Mouse (Mus musculus) small intestine, adult 2 months (tissue): ENCODE data around the gene Spg7. TPM values are rescaled to one million over a fixed set of nuclear protein-coding genes. Genes with fewer than 3 reads are reported as not detected.
"Not testable (repeated sequence)": the region's sequence is repeated elsewhere in the genome, so short reads cannot be mapped to it uniquely, and the experiment has no call there.

Experiments used
- H3K27ac ChIP-seq: fragments of 200-500 bp; 2 replicates; pipeline ENCODE4 v1.5.1; 2012; ENCODE audit warnings: low read depth, low read length, control low read depth, inconsistent platforms; ENCODE audit not compliant: insufficient read depth
- H3K27me3 ChIP-seq: fragments of 200-500 bp; 2 replicates; pipeline ENCODE4 v1.6.1; 2012; ENCODE audit warnings: mild to moderate bottlenecking, moderate library complexity, low read length, inconsistent platforms; ENCODE audit not compliant: control insufficient read depth, insufficient read depth
- H3K36me3 ChIP-seq: fragments of 200-500 bp; 2 replicates; pipeline ENCODE4 v1.6.1; 2012; ENCODE audit warnings: mild to moderate bottlenecking, low read length, control low read depth, inconsistent platforms; ENCODE audit not compliant: control insufficient read depth, insufficient read depth
- H3K4me1 ChIP-seq: fragments of 200-500 bp; 2 replicates; pipeline ENCODE4 v1.6.1; 2012; ENCODE audit warnings: low read length, inconsistent platforms, mixed read lengths; ENCODE audit not compliant: control insufficient read depth, insufficient read depth, insufficient read length
- H3K4me3 ChIP-seq: fragments of 200-500 bp; 2 replicates; pipeline ENCODE4 v1.5.1; 2012; ENCODE audit warnings: low read depth, mild to moderate bottlenecking, control low read depth, inconsistent platforms, low read length, moderate library complexity
- CTCF ChIP-seq: fragments of 200-500 bp; IDR thresholded peaks from 2 replicates; pipeline ENCODE4 v1.5.1; 2012; ENCODE audit warnings: low read depth, mild to moderate bottlenecking, control low read depth, inconsistent platforms, low read length, moderate library complexity, mixed read lengths; ENCODE audit not compliant: insufficient replicate concordance, insufficient read length; ENCODE audit errors: extremely low read depth
- POLR2A ChIP-seq: fragments of 200-500 bp; IDR thresholded peaks from 2 replicates; pipeline ENCODE4 v1.6.1; 2012; ENCODE audit warnings: low read depth, mild to moderate bottlenecking, control low read depth, inconsistent platforms, low read length, moderate library complexity
- WGBS: fragments of 180-500 bp; shearing (Covaris S2); methylation state at CpG from one replicate; pipeline ENCODE4 v1.1.7; 2018; 5-methylcytosine and 5-hydroxymethylcytosine counted together
- polyA plus RNA-seq: library from polyadenylated mRNA; depleted of rRNA; stranded (reverse); fragments of >200 nt; gene quantifications from 2 replicates; pipeline ENCODE4 v1.2.3, GENCODE M21; 2012

Spg7 gene
- polyA plus RNA-seq, 1 experiment: 132 TPM

DNA sequence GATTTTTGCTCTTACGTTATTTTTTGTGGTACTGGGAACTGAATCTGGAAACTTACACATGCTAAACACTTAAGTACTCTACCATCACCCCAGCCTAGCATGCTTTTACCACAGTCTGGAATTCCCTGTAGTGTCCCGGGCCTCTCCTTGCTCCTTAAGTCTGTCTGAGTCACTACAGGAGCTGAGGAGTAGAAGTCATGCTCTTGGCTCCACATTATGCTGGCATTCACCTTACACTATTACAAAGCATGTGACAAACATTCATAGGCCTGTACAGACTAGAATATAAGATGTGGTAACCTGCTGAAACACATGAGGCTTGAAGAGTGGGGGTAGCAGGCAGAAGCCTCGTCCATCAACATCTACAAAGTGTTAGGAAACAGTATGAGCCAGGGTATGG lies 40.0 kb upstream of the Spg7 start:
- peaks cover 35% of the 10 kb centered on the region; the same call in 1 of the 2 replicates for H3K4me1 ChIP-seq
- H3K27me3 ChIP-seq: no peaks in the 10 kb centered on the region
- TF ChIP-seq POLR2A (no peak), CTCF (no peak)
- no peak overlapping the region for H3K4me3 ChIP-seq
- H3K27ac ChIP-seq: 0 out of 2 replicates have a peak overlapping the region, but pooled peaks have one; percentile 5
- 61% methylated on average over 3 of the region's 3 CpGs for WGBS
- no peaks in the 10 kb centered on the region for H3K36me3 ChIP-seq

DNA sequence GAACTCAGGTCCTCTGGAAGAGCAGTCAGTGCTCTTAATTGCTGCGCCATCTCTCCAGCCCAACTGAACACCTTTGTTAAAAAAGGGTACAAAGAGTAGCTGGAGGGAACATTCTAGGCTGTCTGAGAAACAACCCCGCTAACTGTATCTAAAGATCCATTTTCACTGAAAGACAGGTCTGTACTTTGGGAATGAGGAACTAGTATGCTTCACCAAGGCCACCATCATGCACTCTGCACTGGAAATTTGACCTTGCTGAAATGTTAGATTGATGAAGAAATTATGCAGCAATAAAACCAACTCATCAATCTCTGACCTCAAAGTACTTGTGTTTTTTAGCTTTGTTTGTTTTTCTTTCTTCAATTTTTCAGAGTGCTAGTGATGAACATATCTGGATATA lies 38.5 kb upstream of the Spg7 start:
- no peaks in the 10 kb centered on the region for H3K36me3 ChIP-seq
- no peak overlapping the region for H3K27ac ChIP-seq
- no peak for TF ChIP-seq CTCF
- no peak for TF ChIP-seq POLR2A
- no peak overlapping the region for H3K4me3 ChIP-seq
- peaks cover 27% of the 10 kb centered on the region; the same call in 1 of the 2 replicates for H3K4me1 ChIP-seq
- 95% methylated on average over 2 of the region's 2 CpGs for WGBS
- H3K27me3 ChIP-seq: no peaks in the 10 kb centered on the region

GRCm38 (mm10) chr8:123025951-123026351 lies 36.8 kb upstream of the Spg7 start:
- WGBS: 66% methylated on average over 3 of the region's 3 CpGs
- Histone ChIP-seq H3K4me1 (peaks cover 23% of the 10 kb centered on the region), H3K27ac (no peak overlapping the region), H3K27me3 (no peaks in the 10 kb centered on the region), H3K4me3 (no peak overlapping the region), H3K36me3 (no peaks in the 10 kb centered on the region)
- TF ChIP-seq CTCF: no peak
- TF ChIP-seq POLR2A: no peak

- TF ChIP-seq POLR2A: no peak
- TF ChIP-seq CTCF: no peak
- no peaks in the 10 kb centered on the region for H3K27me3 ChIP-seq
- 80% methylated on average over 8 of the region's 8 CpGs for WGBS
- H3K27ac ChIP-seq: peak overlapping the region; percentile 44; the same call in 1 of the 2 replicates
- H3K4me1 ChIP-seq: peaks cover 21% of the 10 kb centered on the region
- H3K4me3 ChIP-seq: no peak overlapping the region
- H3K36me3 ChIP-seq: no peaks in the 10 kb centered on the region
Observed at GRCm38 (mm10) chr8:123027786-123028185, 35.0 kb upstream of the Spg7 start.

DNA sequence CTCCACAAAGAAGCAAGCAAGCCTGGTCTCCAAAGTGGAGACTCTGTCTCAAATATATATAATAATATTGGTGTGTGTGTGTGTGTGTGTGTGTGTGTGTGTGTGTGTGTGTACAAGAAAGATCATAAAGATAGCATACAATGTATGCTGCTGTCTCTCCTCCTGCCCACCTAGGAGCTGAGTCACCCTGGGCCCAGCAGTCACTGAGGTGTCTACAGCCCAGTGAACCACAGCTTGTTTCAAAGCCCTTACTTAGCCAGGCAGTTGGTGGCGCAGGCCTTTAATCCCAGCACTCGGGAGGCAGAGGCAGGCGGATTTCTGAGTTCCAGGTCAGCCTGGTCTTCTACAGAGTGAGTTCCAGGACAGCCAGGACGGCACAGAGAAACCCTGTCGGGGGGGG lies 32.7 kb upstream of the Spg7 start:
- not testable (repeated sequence) for H3K4me3 ChIP-seq, H3K36me3 ChIP-seq, H3K27ac ChIP-seq, H3K27me3 ChIP-seq
- H3K4me1 ChIP-seq: peaks cover 22% of the 10 kb centered on the region
- 70% methylated on average over 5 of the region's 5 CpGs for WGBS

DNA sequence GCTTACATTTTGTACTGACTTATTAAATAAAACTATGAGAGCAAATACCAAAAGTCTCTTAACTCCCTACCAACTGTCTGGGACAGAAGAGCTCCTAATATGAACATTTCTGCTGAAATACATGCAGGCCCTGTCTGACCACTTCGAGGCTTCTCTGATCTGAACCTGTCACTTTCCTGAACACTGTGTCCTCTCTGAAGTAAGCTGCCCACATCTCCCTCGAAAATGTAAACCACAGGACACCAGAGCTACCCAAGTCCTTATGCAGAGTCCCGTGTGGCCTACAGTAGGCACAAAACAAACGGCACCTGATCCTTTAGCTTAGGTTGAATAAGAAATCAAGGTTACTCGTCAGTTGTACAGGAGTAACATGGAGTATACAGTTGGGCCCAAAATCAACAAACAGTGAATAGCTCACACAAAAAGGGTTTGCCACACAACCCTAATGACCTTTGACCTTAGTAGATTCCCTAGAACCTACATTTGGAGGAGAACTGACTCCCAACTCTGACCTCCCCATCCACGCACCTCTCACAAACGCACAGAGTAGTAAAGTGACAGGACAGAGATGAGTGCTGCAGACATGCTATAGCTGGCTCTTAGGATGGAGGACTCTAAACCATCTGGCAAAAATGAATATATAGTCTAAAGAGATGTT lies 31.3 kb upstream of the Spg7 start:
- H3K27ac ChIP-seq: no peak overlapping the region
- H3K36me3 ChIP-seq: no peaks in the 10 kb centered on the region
- TF ChIP-seq CTCF (no peak), POLR2A (no peak)
- no peaks in the 10 kb centered on the region for H3K27me3 ChIP-seq
- peaks cover 21% of the 10 kb centered on the region for H3K4me1 ChIP-seq
- WGBS: 44% methylated on average over 7 of the region's 7 CpGs
- H3K4me3 ChIP-seq: no peak overlapping the region

- Histone ChIP-seq H3K4me3 (no peak overlapping the region), H3K27me3 (no peaks in the 10 kb centered on the region), H3K36me3 (no peaks in the 10 kb centered on the region), H3K4me1 (peaks cover 29% of the 10 kb centered on the region), H3K27ac (no peak overlapping the region)
- TF ChIP-seq CTCF (no peak), POLR2A (no peak)
Observed at GRCm38 (mm10) chr8:123032730-123033129, 30.0 kb upstream of the Spg7 start.
